Mouse (Mus musculus) central nervous system, embryonic 11.5 days (tissue): ENCODE data around the gene Sugp2. TPM values are rescaled to one million over a fixed set of nuclear protein-coding genes. Genes with fewer than 3 reads are reported as not detected.

Experiments used
- polyA plus RNA-seq: library from polyadenylated mRNA; depleted of rRNA; stranded (reverse); fragments of >200 nt; gene quantifications from 2 replicates; pipeline ENCODE4 v1.2.3, GENCODE M21; 2012; rRNA removed

The Sugp2 gene
- polyA plus RNA-seq, result 79.3 and 93.7 TPM in 2 replicates

GRCm38 (mm10) chr8:70234080-70234780, at the start of gene Sugp2, which contains the start of gene Armc6:
Gene Sugp2, plus strand, starts transcription at chr8:70234226.
Gene Armc6, minus strand, starts transcription at chr8:70234466.

GRCm38 (mm10) chr8:70212112-70213055, 21.6 kb upstream of the Sugp2 start, which contains the start of gene Slc25a42:
Gene Slc25a42, minus strand, starts transcription at chr8:70212305.

GRCm38 (mm10) chr8:70282603-70283135, 48.6 kb downstream of the Sugp2 start, which contains the start of gene Homer3:
Gene Homer3, plus strand, starts transcription at chr8:70282827.

GRCm38 (mm10) chr8:70302358-70302890, 68.4 kb downstream of the Sugp2 start, which contains the start of the genes Ddx49 and Cope:
Gene Ddx49, minus strand, starts transcription at chr8:70302489.
Gene Cope, plus strand, starts transcription at chr8:70302518.

GRCm38 (mm10) chr8:70315624-70316510, 81.8 kb downstream of the Sugp2 start, which contains the start of gene Cers1:
Gene Cers1, plus strand, starts transcription at chr8:70315775.

GRCm38 (mm10) chr8:70329124-70329834, 95.3 kb downstream of the Sugp2 start, which contains the start of gene Gdf1:
Gene Gdf1, plus strand, starts transcription at chr8:70329817.

Other genes starting within 250 kb of the Sugp2 start
- 70.6 and 123 TPM in 2 replicates for gene Gatad2a, start 237.8 kb upstream of the Sugp2 start, polyA plus RNA-seq
- gene Mau2, start 191.5 kb upstream of the Sugp2 start, polyA plus RNA-seq, result 48.0 and 84.9 TPM in 2 replicates
- gene Sugp1, start 191.4 kb upstream of the Sugp2 start, polyA plus RNA-seq, result 27.0 and 29.2 TPM in 2 replicates
- 4.4 and 5.1 TPM in 2 replicates for gene Tm6sf2, start 161.3 kb upstream of the Sugp2 start, polyA plus RNA-seq
- gene Hapln4, start 150.8 kb upstream of the Sugp2 start, polyA plus RNA-seq, result 0.08 and 0.17 TPM in 2 replicates
- 24.0 and 32.7 TPM in 2 replicates for gene Ncan, start 113.4 kb upstream of the Sugp2 start, polyA plus RNA-seq
- 14.4 and 18.8 TPM in 2 replicates for gene Nr2c2ap, start 102.9 kb upstream of the Sugp2 start, polyA plus RNA-seq
- 21.7 and 26.6 TPM in 2 replicates for gene Rfxank, start 95.1 kb upstream of the Sugp2 start, polyA plus RNA-seq
- gene Borcs8, start 94.7 kb upstream of the Sugp2 start, polyA plus RNA-seq, result 48.8 and 80.2 TPM in 2 replicates
- 0.25 and 0.31 TPM in 2 replicates for gene Mef2b, start 94.5 kb upstream of the Sugp2 start, polyA plus RNA-seq
- gene Tmem161a, start 61.9 kb upstream of the Sugp2 start, polyA plus RNA-seq, result 80.2 and 80.4 TPM in 2 replicates
- 8.8 and 12.3 TPM in 2 replicates for gene Slc25a42, start 21.9 kb upstream of the Sugp2 start, polyA plus RNA-seq
- 34.0 and 35.4 TPM in 2 replicates for gene Armc6, start 240 bp downstream of the Sugp2 start, polyA plus RNA-seq
- 117 and 118 TPM in 2 replicates for gene Homer3, start 48.6 kb downstream of the Sugp2 start, polyA plus RNA-seq
- gene Ddx49, start 68.3 kb downstream of the Sugp2 start, polyA plus RNA-seq, result 54.6 and 70.9 TPM in 2 replicates
- gene Cope, start 68.3 kb downstream of the Sugp2 start, polyA plus RNA-seq, result 214 and 227 TPM in 2 replicates
- 6.7 and 8.8 TPM in 2 replicates for gene Cers1, start 81.5 kb downstream of the Sugp2 start, polyA plus RNA-seq
- 3.1 and 7.7 TPM in 2 replicates for gene Gdf1, start 95.6 kb downstream of the Sugp2 start, polyA plus RNA-seq
- gene Upf1, start 119.1 kb downstream of the Sugp2 start, polyA plus RNA-seq, result 39.3 and 42.0 TPM in 2 replicates
- 0.28 and 0.31 TPM in 2 replicates for gene Comp, start 139.3 kb downstream of the Sugp2 start, polyA plus RNA-seq
- gene Crtc1, start 205.4 kb downstream of the Sugp2 start, polyA plus RNA-seq, result 17.0 and 25.5 TPM in 2 replicates
- gene Klhl26, start 242.7 kb downstream of the Sugp2 start, polyA plus RNA-seq, result 21.7 and 29.7 TPM in 2 replicates